Mouse (Mus musculus): ENCODE data around the gene Ppp2r5d. TPM values are rescaled to one million over a fixed set of nuclear protein-coding genes. Genes with fewer than 3 reads are reported as not detected.

Gene Ppp2r5d
- polyA plus RNA-seq, 1 experiment from 2014 or later, result 88.5 TPM

GRCm38 (mm10) chr17:46725731-46726645, 21.1 kb upstream of the Ppp2r5d start:
- no peak for DNase-seq (ENCODE audit: low spot score)
- Histone ChIP-seq H3K27ac (ENCODE audit: low read depth) (no peak overlapping the region), H3K27me3 (replicated peaks; ENCODE audit: control insufficient read depth, insufficient read depth, low read length) (peaks cover 18% of the 10 kb centered on the region), H3K4me2 (ENCODE audit: low read length) (no peak overlapping the region), H3K9ac (ENCODE audit: low read length) (no peak overlapping the region), H3K4me1 (replicated peaks; ENCODE audit: control insufficient read depth, insufficient read depth, low read length) (no peaks in the 10 kb centered on the region), H3K36me3 (ENCODE audit: control insufficient read depth, insufficient read depth, low read length) (peaks cover 38% of the 10 kb centered on the region), H3K4me3 (ENCODE audit: low read depth, low read length) (no peak overlapping the region), H3K9me3 (ENCODE audit: control insufficient read depth, low read length) (no peaks in the 10 kb centered on the region)
- 90% methylated on average over 26 of the region's 26 CpGs for WGBS
- ATAC-seq (replicated peaks; ENCODE audit: low FRiP score, low TSS enrichment, low read depth), result no peak

DNA sequence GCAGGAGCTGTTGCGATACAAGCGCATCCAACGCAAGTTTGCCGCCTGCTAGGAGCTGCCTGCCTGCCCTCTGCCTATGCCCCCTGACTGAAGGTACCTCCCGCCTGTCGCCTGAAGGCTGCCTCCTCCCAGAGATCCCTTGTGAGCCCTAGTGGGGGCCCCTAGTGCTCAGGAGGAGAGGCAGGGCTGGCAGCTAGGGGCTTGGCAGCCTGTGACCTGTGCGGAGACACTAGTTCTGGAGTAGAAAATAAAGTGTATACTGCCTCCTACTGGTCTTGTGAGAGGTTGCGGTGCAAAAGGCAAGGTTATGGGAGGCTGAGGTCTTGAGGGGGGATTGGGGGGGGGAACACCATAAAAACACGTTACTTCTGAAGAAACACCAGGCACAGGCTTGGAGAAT, 20.4 kb upstream of the Ppp2r5d start:
- 53% methylated on average over 9 of the region's 9 CpGs for WGBS
- Histone ChIP-seq H3K4me2 (ENCODE audit: low read length) (no peak overlapping the region), H3K27me3 (replicated peaks; ENCODE audit: control insufficient read depth, insufficient read depth, low read length) (peaks cover 18% of the 10 kb centered on the region), H3K4me1 (replicated peaks; ENCODE audit: control insufficient read depth, insufficient read depth, low read length) (no peaks in the 10 kb centered on the region), H3K4me3 (ENCODE audit: low read depth, low read length) (no peak overlapping the region), H3K9me3 (ENCODE audit: control insufficient read depth, low read length) (no peaks in the 10 kb centered on the region), H3K36me3 (ENCODE audit: control insufficient read depth, insufficient read depth, low read length) (peaks cover 38% of the 10 kb centered on the region), H3K9ac (ENCODE audit: low read length) (no peak overlapping the region), H3K27ac (ENCODE audit: low read depth) (no peak overlapping the region)
- ATAC-seq (replicated peaks; ENCODE audit: low FRiP score, low TSS enrichment, low read depth) (no peak), DNase-seq (ENCODE audit: low spot score) (no peak)

GRCm38 (mm10) chr17:46724477-46725084, 19.7 kb upstream of the Ppp2r5d start:
- Histone ChIP-seq H3K4me1 (replicated peaks; ENCODE audit: control insufficient read depth, insufficient read depth, low read length) (no peaks in the 10 kb centered on the region), H3K4me2 (ENCODE audit: low read length) (no peak overlapping the region), H3K9ac (ENCODE audit: low read length) (no peak overlapping the region), H3K27me3 (replicated peaks; ENCODE audit: control insufficient read depth, insufficient read depth, low read length) (peaks cover 16% of the 10 kb centered on the region), H3K36me3 (ENCODE audit: control insufficient read depth, insufficient read depth, low read length) (peaks cover 38% of the 10 kb centered on the region), H3K9me3 (ENCODE audit: control insufficient read depth, low read length) (no peaks in the 10 kb centered on the region), H3K27ac (ENCODE audit: low read depth) (no peak overlapping the region), H3K4me3 (ENCODE audit: low read depth, low read length) (no peak overlapping the region)
- no peak for ATAC-seq (replicated peaks; ENCODE audit: low FRiP score, low TSS enrichment, low read depth)
- WGBS, result 84% methylated on average over 20 of the region's 20 CpGs
- DNase-seq (ENCODE audit: low spot score), result no peak

DNA sequence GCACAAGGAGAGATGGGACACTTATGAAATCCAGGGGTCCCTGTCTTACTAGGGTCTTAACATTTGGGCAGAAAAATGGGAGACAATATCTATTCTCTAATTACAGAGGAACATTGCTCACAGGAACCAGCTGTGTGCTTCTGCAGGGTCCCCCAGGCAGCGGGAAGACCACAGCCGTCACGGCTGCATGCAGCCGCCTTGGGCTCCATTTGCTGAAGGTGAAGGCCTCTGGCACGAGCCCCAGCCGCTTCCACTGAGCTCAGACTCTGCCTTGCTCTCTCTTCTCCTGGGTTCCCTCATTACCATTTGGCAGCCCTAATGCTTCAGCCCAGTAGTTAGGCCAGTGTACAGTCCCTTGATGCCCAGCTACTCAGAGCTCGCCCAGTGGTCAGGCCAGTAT, 16.2 kb upstream of the Ppp2r5d start:
- Histone ChIP-seq H3K9me3 (ENCODE audit: control insufficient read depth, low read length) (no peaks in the 10 kb centered on the region), H3K4me2 (ENCODE audit: low read length) (no peak overlapping the region), H3K27ac (ENCODE audit: low read depth) (no peak overlapping the region), H3K4me1 (replicated peaks; ENCODE audit: control insufficient read depth, insufficient read depth, low read length) (no peaks in the 10 kb centered on the region), H3K27me3 (replicated peaks; ENCODE audit: control insufficient read depth, insufficient read depth, low read length) (no peaks in the 10 kb centered on the region), H3K9ac (ENCODE audit: low read length) (no peak overlapping the region), H3K4me3 (ENCODE audit: low read depth, low read length) (no peak overlapping the region), H3K36me3 (ENCODE audit: control insufficient read depth, insufficient read depth, low read length) (peaks cover 41% of the 10 kb centered on the region)
- ATAC-seq (replicated peaks; ENCODE audit: low FRiP score, low TSS enrichment, low read depth) (no peak), DNase-seq (ENCODE audit: low spot score) (no peak)
- 82% methylated on average over 7 of the region's 7 CpGs for WGBS

- no peak for ATAC-seq (replicated peaks; ENCODE audit: low FRiP score, low TSS enrichment, low read depth)
- 94% methylated on average over 11 of the region's 11 CpGs for WGBS
- peaks cover 30% of the 10 kb centered on the region for H3K36me3 ChIP-seq (ENCODE audit: control insufficient read depth, insufficient read depth, low read length)
- H3K4me3 ChIP-seq (ENCODE audit: low read depth, low read length), result no peak overlapping the region
- H3K4me2 ChIP-seq (ENCODE audit: low read length), result no peak overlapping the region
- no peaks in the 10 kb centered on the region for H3K9me3 ChIP-seq (ENCODE audit: control insufficient read depth, low read length)
- H3K27ac ChIP-seq (ENCODE audit: low read depth), result no peak overlapping the region
- no peak overlapping the region for H3K9ac ChIP-seq (ENCODE audit: low read length)
- peaks cover 11% of the 10 kb centered on the region; the same call in 1 of the 2 replicates for H3K4me1 ChIP-seq (replicated peaks; ENCODE audit: control insufficient read depth, insufficient read depth, low read length)
- no peak for DNase-seq (ENCODE audit: low spot score)
- H3K27me3 ChIP-seq (replicated peaks; ENCODE audit: control insufficient read depth, insufficient read depth, low read length), result no peaks in the 10 kb centered on the region
Measured at GRCm38 (mm10) chr17:46714756-46715481, 10.0 kb upstream of the Ppp2r5d start.

- DNase-seq (ENCODE audit: low spot score), result no peak
- Histone ChIP-seq H3K36me3 (ENCODE audit: control insufficient read depth, insufficient read depth, low read length) (peaks cover 30% of the 10 kb centered on the region), H3K27me3 (replicated peaks; ENCODE audit: control insufficient read depth, insufficient read depth, low read length) (no peaks in the 10 kb centered on the region), H3K4me2 (ENCODE audit: low read length) (no peak overlapping the region), H3K9ac (ENCODE audit: low read length) (no peak overlapping the region), H3K4me3 (ENCODE audit: low read depth, low read length) (no peak overlapping the region), H3K4me1 (replicated peaks; ENCODE audit: control insufficient read depth, insufficient read depth, low read length) (peaks cover 11% of the 10 kb centered on the region; the same call in 1 of the 2 replicates), H3K27ac (ENCODE audit: low read depth) (no peak overlapping the region), H3K9me3 (ENCODE audit: control insufficient read depth, low read length) (no peaks in the 10 kb centered on the region)
- no peak for ATAC-seq (replicated peaks; ENCODE audit: low FRiP score, low TSS enrichment, low read depth)
- 88% methylated on average over 9 of the region's 9 CpGs for WGBS
Measured at GRCm38 (mm10) chr17:46713849-46714248, 8.9 kb upstream of the Ppp2r5d start.

DNA sequence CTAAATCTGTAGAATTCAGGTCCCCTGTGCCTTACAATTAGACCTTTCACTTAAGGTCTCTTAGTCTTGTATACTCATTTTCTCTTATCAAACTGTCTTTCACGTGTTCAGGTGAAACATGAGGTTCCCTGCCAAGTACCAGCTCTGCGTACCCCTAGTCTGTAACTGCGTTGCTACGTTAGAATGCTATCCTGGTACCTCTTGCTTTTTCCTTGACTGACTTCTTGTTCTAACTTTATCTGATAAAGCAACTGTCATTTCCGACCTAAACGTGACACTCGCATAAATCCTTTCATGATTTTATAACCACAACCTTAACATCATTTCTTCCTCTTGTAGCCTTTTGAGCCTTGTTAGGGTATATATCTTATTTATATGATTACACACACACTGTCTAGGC, 7.5 kb upstream of the Ppp2r5d start:
- peak overlapping the region; percentile 88 for H3K9ac ChIP-seq (ENCODE audit: low read length)
- H3K4me1 ChIP-seq (replicated peaks; ENCODE audit: control insufficient read depth, insufficient read depth, low read length), result peaks cover 11% of the 10 kb centered on the region; the same call in 1 of the 2 replicates
- no peaks in the 10 kb centered on the region for H3K27me3 ChIP-seq (replicated peaks; ENCODE audit: control insufficient read depth, insufficient read depth, low read length)
- H3K27ac ChIP-seq (ENCODE audit: low read depth), result no peak overlapping the region
- peak overlapping the region; percentile 97 for H3K4me2 ChIP-seq (ENCODE audit: low read length)
- H3K4me3 ChIP-seq (ENCODE audit: low read depth, low read length), result peak overlapping the region; percentile 72
- peaks cover 30% of the 10 kb centered on the region for H3K36me3 ChIP-seq (ENCODE audit: control insufficient read depth, insufficient read depth, low read length)
- DNase-seq (ENCODE audit: low spot score), result no peak
- no peaks in the 10 kb centered on the region for H3K9me3 ChIP-seq (ENCODE audit: control insufficient read depth, low read length)
- WGBS, result 69% methylated on average over 7 of the region's 7 CpGs
- ATAC-seq (replicated peaks; ENCODE audit: low FRiP score, low TSS enrichment, low read depth), result no peak

DNA sequence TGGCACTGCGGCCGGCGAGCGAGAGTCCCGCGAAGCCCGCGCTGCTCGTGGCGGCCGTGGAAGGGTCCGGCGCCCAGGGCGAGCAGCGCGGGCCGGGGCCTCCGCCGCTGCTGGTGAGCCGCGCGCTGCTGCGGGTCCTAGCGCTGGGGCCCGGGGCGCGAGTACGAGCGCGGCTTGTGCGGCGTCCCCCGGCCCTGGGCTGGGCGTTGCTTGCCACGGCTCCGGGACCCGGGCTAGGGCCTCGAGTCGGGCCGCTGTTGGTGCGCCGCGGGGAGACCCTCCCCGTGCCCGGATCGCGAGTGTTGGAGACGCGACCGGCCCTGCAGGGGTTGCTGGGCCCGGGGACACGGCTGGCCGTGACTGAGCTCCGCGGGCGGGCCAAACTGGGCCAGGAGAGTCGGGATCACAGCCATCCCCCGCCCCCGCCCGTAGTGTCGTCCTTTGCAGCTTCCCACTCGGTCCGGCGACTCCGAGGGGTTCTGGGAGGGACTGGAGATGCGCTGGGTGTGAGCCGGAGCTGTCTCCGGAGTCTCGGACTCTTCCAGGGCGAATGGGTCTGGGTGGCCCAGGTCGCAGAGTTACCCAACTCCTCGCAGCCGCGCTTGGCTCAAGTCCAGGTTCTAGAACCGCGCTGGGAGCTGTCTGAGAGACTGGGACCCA, 6.8 kb upstream of the Ppp2r5d start:
- no peaks in the 10 kb centered on the region for H3K9me3 ChIP-seq (ENCODE audit: control insufficient read depth, low read length)
- peak overlapping the region; percentile 72 for H3K4me3 ChIP-seq (ENCODE audit: low read depth, low read length)
- peaks cover 30% of the 10 kb centered on the region for H3K36me3 ChIP-seq (ENCODE audit: control insufficient read depth, insufficient read depth, low read length)
- no peaks in the 10 kb centered on the region for H3K27me3 ChIP-seq (replicated peaks; ENCODE audit: control insufficient read depth, insufficient read depth, low read length)
- peak overlapping the region; percentile 97 for H3K4me2 ChIP-seq (ENCODE audit: low read length)
- DNase-seq (ENCODE audit: low spot score) (peak; percentile 62), ATAC-seq (replicated peaks; ENCODE audit: low FRiP score, low TSS enrichment, low read depth) (peak; percentile 66)
- H3K9ac ChIP-seq (ENCODE audit: low read length), result peak overlapping the region; percentile 88
- peaks cover 11% of the 10 kb centered on the region; the same call in 1 of the 2 replicates for H3K4me1 ChIP-seq (replicated peaks; ENCODE audit: control insufficient read depth, insufficient read depth, low read length)
- peak overlapping the region; percentile 23; the same call in 1 of the 2 replicates for H3K27ac ChIP-seq (ENCODE audit: low read depth)
- WGBS, result 1% methylated on average over 60 of the region's 76 CpGs

All from intestine, embryonic 14.5 days (tissue).